Mouse (Mus musculus) erythroblast, adult 5-6 weeks (primary cell): ENCODE data around the gene Cr2. TPM values are rescaled to one million over a fixed set of nuclear protein-coding genes. Genes with fewer than 3 reads are reported as not detected.
A peak's percentile ranks its signal among the peaks of the same experiment; 100 is the strongest.
"Not testable (repeated sequence)": the region's sequence is repeated elsewhere in the genome, so short reads cannot be mapped to it uniquely, and the experiment has no call there.

Experiments used
- ATAC-seq: replicated peaks from 2 replicates; pipeline ENCODE4 v1.8.0; 2016; ENCODE audit warnings: moderate number of reproducible peaks, mild to moderate bottlenecking, moderate TSS enrichment, inconsistent platforms; ENCODE audit not compliant: poor library complexity, low FRiP score, severe bottlenecking
- total RNA-seq, 2 experiments: library from RNA; stranded (forward) in 1 of 2; stranded (reverse) in 1 of 2; fragments of 150-400 nt in 1 of 2; fragments of 200-764, 138-1000 nt in 1 of 2; gene quantifications; 2 replicates each; pipeline versions ENCODE4 v1.2.3 to v1.2.4; 2015 to 2017; ENCODE audit warnings: low replicate concordance in 2 of 2

Cr2 gene
- total RNA-seq (2015; ENCODE audit: low replicate concordance) (not detected in 2 replicates), total RNA-seq (2017; ENCODE audit: low replicate concordance) (0.28 TPM in 1 of 2 replicates, not detected in the other)

GRCm38 (mm10) chr1:195175980-195176931 lies at the start of gene Cr2:
Gene Cr2, minus strand, starts transcription at chr1:195176716.
- ATAC-seq = peak; percentile 56

- no peak for ATAC-seq
These were observed 45.3 kb upstream of the Cr2 start for GRCm38 (mm10) chr1:195221781-195222180.

- ATAC-seq = not testable (repeated sequence)
These were observed 36.3 kb upstream of the Cr2 start for GRCm38 (mm10) chr1:195212851-195213250.

GRCm38 (mm10) chr1:195184746-195185145 lies 8.2 kb upstream of the Cr2 start:
- ATAC-seq = no peak

GRCm38 (mm10) chr1:195164996-195165755 lies 11.3 kb downstream of the Cr2 start:
- ATAC-seq = no peak

- no peak for ATAC-seq
These were observed 44.4 kb downstream of the Cr2 start for GRCm38 (mm10) chr1:195132070-195132469.

- ATAC-seq = no peak
These were observed 44.9 kb downstream of the Cr2 start for GRCm38 (mm10) chr1:195131675-195132015.

GRCm38 (mm10) chr1:195130953-195131674 lies 45.4 kb downstream of the Cr2 start, which contains the start of gene Cr1l:
Gene Cr1l, minus strand, starts transcription at chr1:195131586.
- peak; percentile 87 for ATAC-seq

- ATAC-seq = peak; percentile 42
These were observed 46.0 kb downstream of the Cr2 start for GRCm38 (mm10) chr1:195130479-195130878.

- peak; percentile 36; the same call in 1 of the 2 replicates for ATAC-seq
These were observed 46.6 kb downstream of the Cr2 start for GRCm38 (mm10) chr1:195129867-195130266.

- ATAC-seq = peak; percentile 91
These were observed 62.1 kb downstream of the Cr2 start for GRCm38 (mm10) chr1:195114414-195114813.

- peak; percentile 83 for ATAC-seq
These were observed 62.9 kb downstream of the Cr2 start for GRCm38 (mm10) chr1:195113621-195114020.

- ATAC-seq = 0 out of 2 replicates have a peak, but pooled peaks have one; percentile 30
These were observed 75.8 kb downstream of the Cr2 start for GRCm38 (mm10) chr1:195100693-195101092.

- no peak for ATAC-seq
These were observed 78.5 kb downstream of the Cr2 start for GRCm38 (mm10) chr1:195098004-195098403.

- ATAC-seq = peak; percentile 94
These were observed 84.2 kb downstream of the Cr2 start, which contains the start of gene Cd46 for GRCm38 (mm10) chr1:195092220-195092720. Gene Cd46, minus strand, starts transcription at chr1:195092249.

GRCm38 (mm10) chr1:195091699-195092219 lies 84.8 kb downstream of the Cr2 start:
- ATAC-seq = peak; percentile 94
